Comparison of ENCODE assay signal across 8 mouse cellular contexts in genomic region chr11:8653800-8654295, GRCm38 (mm10). TPM values are rescaled to one million over a fixed set of nuclear protein-coding genes. Genes with fewer than 3 reads are reported as not detected.
A peak's percentile ranks its signal among the peaks of the same experiment; 100 is the strongest.
DNase-seq lines count a peak whose midpoint lies in the region; TF ChIP-seq lines count a peak whose summit lies in the region.

No protein-coding gene starts in this region.

- no peak for TF ChIP-seq POLR2A in brain, embryonic 14.5 days (IDR thresholded peaks at IDR 0.05; ENCODE audit: borderline replicate concordance, extremely low read depth, insufficient read depth, insufficient read length, poor library complexity, severe bottlenecking)

- TF ChIP-seq CTCF in brain, embryonic 14.5 days (IDR thresholded peaks at IDR 0.05; ENCODE audit: borderline replicate concordance, extremely low read depth, insufficient read depth, insufficient read length) = no peak

- DNase-seq in layer of hippocampus, adult 8-10 months (ENCODE audit: low spot score in 2 of 2) = peak; percentile 60 to 61
- DNase-seq in layer of hippocampus, postnatal 14 days (ENCODE audit: low spot score in 2 of 2) = no peak
- peak; percentile 36 for DNase-seq in brain, embryonic 14.5 days (ENCODE audit: low read depth)
- DNase-seq in heart, adult 8-10 months (ENCODE audit: low spot score) = peak; percentile 46
- peak; percentile 89 for DNase-seq in kidney, adult 9 months
- DNase-seq in skeletal muscle tissue, adult 2 months (ENCODE audit: low read depth, low spot score) = peak; percentile 42
- no peak for DNase-seq in urinary bladder, postnatal 4 days (ENCODE audit: low spot score in 2 of 2)
- DNase-seq in left cerebral cortex, adult 9 months (ENCODE audit: low spot score in 2 of 2) = no peak

RNA-seq across cellular contexts. Expression of gene Tns3, which starts 10.5 kb away (rescaled TPM):
- total RNA-seq in layer of hippocampus, adult 8-10 months (2022) = 10 to 100 TPM; 50.9 to 62.2 (median 57.3) TPM
- total RNA-seq in layer of hippocampus, postnatal 14 days (2021) = 10 to 100 TPM; 69.9 to 73.2 TPM
- polyA plus RNA-seq in brain, embryonic 14.5 days (2012; rRNA removed) = 7.3 and 12.1 TPM in 2 replicates
- total RNA-seq in heart, adult 8-10 months (2022) = 10 to 100 TPM; 22.9 to 25.7 (median 23.7) TPM

Comparison
In these comparisons a context has a peak if more than half of its experiments do, and no peak if none do; other contexts are left out.
1. DNase-seq: peak in layer of hippocampus, adult 8-10 months (2 of 2), brain, embryonic 14.5 days (single experiment), heart, adult 8-10 months (single experiment), kidney, adult 9 months (single experiment) and skeletal muscle tissue, adult 2 months (single experiment); none in layer of hippocampus, postnatal 14 days (0 of 2), urinary bladder, postnatal 4 days (0 of 2) and left cerebral cortex, adult 9 months (0 of 2).